21 mouse cellular contexts compared by ENCODE assay signal in genomic region chr19:32324550-32324949, GRCm38 (mm10).
DNase-seq lines count a peak whose midpoint lies in the region; ATAC-seq and TF ChIP-seq lines count a peak whose summit lies in the region.
"Had no signal": no experiment of that assay in that cellular context is flagged by ENCODE, and none has a peak within 500 bp of the region (broad histone marks: within the 10 kb centered on the region; RNA-seq: fewer than 3 reads in every experiment).

No protein-coding gene starts in this region.

- no peak overlapping the region for H3K4me3 ChIP-seq in kidney, adult 2 months (ENCODE audit: insufficient read depth, low read depth, low read length)
- H3K4me3 ChIP-seq in embryonic facial prominence, embryonic 12.5 days: no peak overlapping the region
- H3K4me3 ChIP-seq in limb, embryonic 13.5 days: no peak overlapping the region
- H3K4me3 ChIP-seq: embryonic facial prominence, embryonic 15.5 days; forebrain, embryonic 15.5 days; hindbrain, embryonic 12.5 days; layer of hippocampus, adult 2 months; limb, embryonic 15.5 days; midbrain, embryonic 12.5 days had no signal

- ATAC-seq in embryonic facial prominence, embryonic 12.5 days (ENCODE audit: insufficient number of reproducible peaks, insufficient read depth, low FRiP score, low TSS enrichment): peak; percentile 54; the same call in 1 of the 2 replicates
- peak; percentile 51; the same call in 1 of the 2 replicates for ATAC-seq in limb, embryonic 13.5 days (ENCODE audit: low FRiP score, low read depth)
- ATAC-seq: forebrain, embryonic 15.5 days; intestine, postnatal 0 days had no signal

- H3K9me3 ChIP-seq in embryonic facial prominence, embryonic 12.5 days: no peaks in the 10 kb centered on the region
- no peaks in the 10 kb centered on the region for H3K9me3 ChIP-seq in limb, embryonic 13.5 days
- H3K9me3 ChIP-seq: embryonic facial prominence, embryonic 15.5 days; forebrain, embryonic 15.5 days; hindbrain, embryonic 12.5 days; limb, embryonic 15.5 days; midbrain, embryonic 12.5 days had no signal

- TF ChIP-seq CTCF in kidney, adult 2 months (conservative IDR thresholded peaks at IDR 0.05; ENCODE audit: insufficient read depth, insufficient read length, low read depth, low read length): no peak

- H3K9ac ChIP-seq in embryonic facial prominence, embryonic 12.5 days: no peak overlapping the region
- H3K9ac ChIP-seq in limb, embryonic 13.5 days: no peak overlapping the region
- H3K9ac ChIP-seq: embryonic facial prominence, embryonic 15.5 days; forebrain, embryonic 15.5 days; hindbrain, embryonic 12.5 days; limb, embryonic 15.5 days; liver, embryonic 14.5 days; lung, embryonic 14.5 days; midbrain, embryonic 12.5 days had no signal

- no peak for TF ChIP-seq POLR2A in kidney, adult 2 months (IDR thresholded peaks at IDR 0.05; ENCODE audit: low read depth, low read length)

- DNase-seq in embryo, embryonic 10 days (ENCODE audit: low spot score): peak; percentile 31
- no peak for DNase-seq in embryo, embryonic 9.5 days (ENCODE audit: extremely low spot score)
- no peak for DNase-seq in kidney, adult 2 months
- no peak for DNase-seq in kidney, postnatal 36 days
- DNase-seq in adipocyte (ENCODE audit: low spot score): no peak
- DNase-seq: adrenal gland, postnatal 14 days; cerebellum, adult 8-10 months; cerebellum, postnatal 36 days; gastrocnemius, postnatal 25 days; right cerebral cortex, postnatal 14 days had no signal

- no peaks in the 10 kb centered on the region for H3K27me3 ChIP-seq in kidney, adult 2 months (replicated peaks; ENCODE audit: control insufficient read depth, insufficient read depth, low read length)
- no peaks in the 10 kb centered on the region for H3K27me3 ChIP-seq in embryonic facial prominence, embryonic 12.5 days
- H3K27me3 ChIP-seq in limb, embryonic 13.5 days: peaks cover 18% of the 10 kb centered on the region; the same call in 1 of the 2 replicates
- H3K27me3 ChIP-seq: embryonic facial prominence, embryonic 15.5 days; forebrain, embryonic 15.5 days; hindbrain, embryonic 12.5 days; limb, embryonic 15.5 days; midbrain, embryonic 12.5 days had no signal

- 85% methylated on average over 1 of the region's 1 CpGs for WGBS in kidney, adult 2 months
- WGBS in embryonic facial prominence, embryonic 12.5 days: 26% methylated on average over 1 of the region's 1 CpGs
- WGBS in limb, embryonic 13.5 days: 37% methylated on average over 1 of the region's 1 CpGs

- peak overlapping the region; percentile 41 for H3K27ac ChIP-seq in kidney, adult 2 months (ENCODE audit: insufficient read depth, low read depth, low read length)
- H3K27ac ChIP-seq in embryonic facial prominence, embryonic 12.5 days: no peak overlapping the region
- no peak overlapping the region for H3K27ac ChIP-seq in limb, embryonic 13.5 days
- H3K27ac ChIP-seq: embryonic facial prominence, embryonic 15.5 days; forebrain, embryonic 15.5 days; hindbrain, embryonic 12.5 days; layer of hippocampus, adult 2 months; limb, embryonic 15.5 days; liver, embryonic 14.5 days; midbrain, embryonic 12.5 days had no signal

- H3K36me3 ChIP-seq in kidney, adult 2 months (ENCODE audit: control insufficient read depth, insufficient read depth, low read length): no peaks in the 10 kb centered on the region
- no peaks in the 10 kb centered on the region for H3K36me3 ChIP-seq in embryonic facial prominence, embryonic 12.5 days
- H3K36me3 ChIP-seq in limb, embryonic 13.5 days: no peaks in the 10 kb centered on the region
- H3K36me3 ChIP-seq: embryonic facial prominence, embryonic 15.5 days; forebrain, embryonic 15.5 days; hindbrain, embryonic 12.5 days; limb, embryonic 15.5 days; midbrain, embryonic 12.5 days had no signal

- no peak overlapping the region for H3K4me2 ChIP-seq in embryonic facial prominence, embryonic 12.5 days (replicated peaks)
- no peak overlapping the region for H3K4me2 ChIP-seq in limb, embryonic 13.5 days (replicated peaks)
- H3K4me2 ChIP-seq: embryonic facial prominence, embryonic 15.5 days; forebrain, embryonic 15.5 days; hindbrain, embryonic 12.5 days; limb, embryonic 15.5 days; lung, embryonic 14.5 days; midbrain, embryonic 12.5 days had no signal

- peaks cover 40% of the 10 kb centered on the region for H3K4me1 ChIP-seq in kidney, adult 2 months (ENCODE audit: control insufficient read depth, insufficient read depth, low read length)
- peaks cover 45% of the 10 kb centered on the region for H3K4me1 ChIP-seq in embryonic facial prominence, embryonic 12.5 days
- peaks cover 56% of the 10 kb centered on the region for H3K4me1 ChIP-seq in limb, embryonic 13.5 days
